Mouse (Mus musculus) embryonic facial prominence, embryonic 13.5 days (tissue): Measurements from ENCODE around the gene Vstm2b. TPM values are rescaled to one million over a fixed set of nuclear protein-coding genes. Genes with fewer than 3 reads are reported as not detected.

Experiments used
- ATAC-seq: fragments of 200-750 bp; cut with Nextera tagmentation; 2 replicates; pipeline ENCODE4 v1.8.0; 2017; ENCODE audit warnings: low read depth; ENCODE audit not compliant: insufficient number of reproducible peaks, insufficient read depth, low FRiP score, low TSS enrichment
- H3K27ac ChIP-seq: fragments of 300-500 bp; sonication (generic); 2 replicates; pipeline ENCODE4 v1.5.1; 2015; ENCODE audit warnings: moderate library complexity, mild to moderate bottlenecking, inconsistent platforms
- H3K27me3 ChIP-seq: fragments of 300-500 bp; sonication (generic); 2 replicates; pipeline ENCODE4 v1.6.1; 2015; ENCODE audit warnings: mild to moderate bottlenecking, inconsistent platforms
- H3K36me3 ChIP-seq: fragments of 300-500 bp; sonication (generic); 2 replicates; pipeline ENCODE4 v1.6.1; 2015; ENCODE audit warnings: mild to moderate bottlenecking, inconsistent platforms
- H3K4me1 ChIP-seq: fragments of 300-500 bp; sonication (generic); 2 replicates; pipeline ENCODE4 v1.6.1; 2015; ENCODE audit warnings: inconsistent platforms
- H3K4me2 ChIP-seq: fragments of 300-500 bp; sonication (generic); 2 replicates; pipeline ENCODE4 v1.6.1; 2015; ENCODE audit warnings: moderate library complexity, mild to moderate bottlenecking, inconsistent platforms
- H3K4me3 ChIP-seq: fragments of 300-500 bp; sonication (generic); 2 replicates; pipeline ENCODE4 v1.5.1; 2015; ENCODE audit warnings: mild to moderate bottlenecking, inconsistent platforms
- H3K9ac ChIP-seq: fragments of 300-500 bp; sonication (generic); 2 replicates; pipeline ENCODE4 v1.6.1; 2015; ENCODE audit warnings: mild to moderate bottlenecking, inconsistent platforms
- H3K9me3 ChIP-seq: fragments of 300-500 bp; sonication (generic); 2 replicates; pipeline ENCODE4 v1.6.1; 2016; ENCODE audit warnings: inconsistent platforms
- WGBS: fragments of 180-500 bp; shearing (Covaris S2); methylation state at CpG from one replicate; pipeline ENCODE4 v1.1.7; 2015; ENCODE audit warnings: mixed read lengths; 5-methylcytosine and 5-hydroxymethylcytosine counted together
- polyA plus RNA-seq: library from polyadenylated mRNA; unstranded; fragments of >200 nt; fragmentation: Nextera tagmentation; extraction: Ambion mirVana; gene quantifications from 2 replicates; pipeline ENCODE4 v1.2.1, GENCODE M21; 2015

The Vstm2b gene
- 10.3 and 11.0 TPM in 2 replicates for polyA plus RNA-seq

DNA sequence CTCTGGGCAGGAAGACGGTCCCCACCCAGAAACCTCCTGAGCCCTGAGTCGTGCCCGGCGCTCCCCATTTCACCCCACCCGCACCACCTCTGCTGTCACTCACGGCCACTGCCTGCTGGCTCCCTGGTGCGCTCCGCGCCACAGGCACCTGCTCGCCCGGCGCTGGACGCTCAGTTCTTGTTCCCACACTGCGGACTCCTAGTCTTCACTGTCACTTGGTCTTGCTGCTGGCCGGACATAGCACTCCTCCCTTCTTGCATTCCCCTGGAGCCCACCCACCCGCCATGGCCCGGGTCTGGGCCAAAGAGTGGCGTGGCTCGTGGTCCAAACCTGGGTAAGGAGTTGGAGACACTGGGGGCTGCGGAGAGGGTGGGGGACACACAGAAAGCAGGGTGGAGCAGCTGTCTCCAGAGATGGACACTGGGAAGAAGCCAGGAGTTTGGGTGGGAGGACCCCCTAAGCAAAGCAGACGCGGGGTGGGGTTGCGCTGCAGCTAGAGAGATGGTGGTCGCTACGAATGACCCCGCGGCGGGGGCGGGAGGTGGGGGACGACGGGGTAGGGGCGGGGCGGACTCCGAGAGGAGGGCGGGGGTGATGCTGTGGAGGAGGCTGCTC is at the start of gene Vstm2b:
Gene Vstm2b, plus strand, starts transcription at position 233 of the 615 bp plus-strand sequence.
- H3K36me3 ChIP-seq, result no peaks in the 10 kb centered on the region
- H3K4me1 ChIP-seq, result peaks cover 25% of the 10 kb centered on the region
- no peaks in the 10 kb centered on the region for H3K9me3 ChIP-seq
- no peak within 1 kb of the TSS for H3K27ac ChIP-seq
- H3K4me2 ChIP-seq, result peak within 1 kb of the TSS; percentile 96
- peaks cover 93% of the 10 kb centered on the region for H3K27me3 ChIP-seq
- H3K4me3 ChIP-seq, result peak within 1 kb of the TSS; percentile 59
- no peak for ATAC-seq
- H3K9ac ChIP-seq, result peak within 1 kb of the TSS; percentile 75
- 2% methylated on average over 26 of the region's 35 CpGs for WGBS

GRCm38 (mm10) chr7:40856088-40856625 is 42.0 kb upstream of the Vstm2b start:
- no peak overlapping the region for H3K4me3 ChIP-seq
- no peaks in the 10 kb centered on the region for H3K9me3 ChIP-seq
- H3K36me3 ChIP-seq, result no peaks in the 10 kb centered on the region
- no peaks in the 10 kb centered on the region for H3K27me3 ChIP-seq
- no peak for ATAC-seq
- no peak overlapping the region for H3K9ac ChIP-seq
- no peaks in the 10 kb centered on the region for H3K4me1 ChIP-seq
- 84% methylated on average over 7 of the region's 7 CpGs for WGBS
- H3K27ac ChIP-seq, result no peak overlapping the region
- H3K4me2 ChIP-seq, result no peak overlapping the region

DNA sequence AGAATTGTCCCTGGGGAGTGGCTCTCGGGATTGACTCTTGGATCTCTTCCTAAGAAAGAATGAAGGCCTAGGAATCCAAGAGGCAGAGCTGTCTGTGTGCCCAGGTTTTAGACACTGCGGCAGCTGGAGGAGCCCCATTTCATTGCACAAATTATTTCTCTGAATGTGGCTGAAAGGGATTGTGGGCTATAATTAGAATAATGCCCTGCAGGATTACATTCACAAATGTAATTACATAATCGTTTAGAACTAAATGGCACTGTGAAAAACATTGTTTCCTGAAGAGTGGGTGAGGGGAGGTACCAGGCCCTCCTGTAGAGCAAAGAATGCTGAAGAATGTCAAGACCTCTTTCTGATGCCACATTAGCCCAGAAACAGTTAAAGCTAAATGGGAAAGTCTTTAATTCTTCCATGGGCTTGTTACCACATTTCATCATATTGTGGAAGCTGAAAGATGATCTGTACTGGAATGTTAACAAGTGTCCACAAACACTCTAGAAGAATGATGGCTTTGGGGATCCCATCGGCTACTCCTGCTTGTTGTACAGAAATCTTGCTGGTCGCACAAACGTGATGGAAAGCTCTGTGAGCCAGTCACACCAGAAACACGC is 24.6 kb upstream of the Vstm2b start:
- H3K4me2 ChIP-seq, result no peak overlapping the region
- H3K9me3 ChIP-seq, result no peaks in the 10 kb centered on the region
- 40% methylated on average over 7 of the region's 7 CpGs for WGBS
- ATAC-seq, result no peak
- no peak overlapping the region for H3K27ac ChIP-seq
- H3K4me1 ChIP-seq, result peaks cover 3% of the 10 kb centered on the region; the same call in 1 of the 2 replicates
- no peak overlapping the region for H3K4me3 ChIP-seq
- no peaks in the 10 kb centered on the region for H3K27me3 ChIP-seq
- no peaks in the 10 kb centered on the region for H3K36me3 ChIP-seq
- H3K9ac ChIP-seq, result no peak overlapping the region

DNA sequence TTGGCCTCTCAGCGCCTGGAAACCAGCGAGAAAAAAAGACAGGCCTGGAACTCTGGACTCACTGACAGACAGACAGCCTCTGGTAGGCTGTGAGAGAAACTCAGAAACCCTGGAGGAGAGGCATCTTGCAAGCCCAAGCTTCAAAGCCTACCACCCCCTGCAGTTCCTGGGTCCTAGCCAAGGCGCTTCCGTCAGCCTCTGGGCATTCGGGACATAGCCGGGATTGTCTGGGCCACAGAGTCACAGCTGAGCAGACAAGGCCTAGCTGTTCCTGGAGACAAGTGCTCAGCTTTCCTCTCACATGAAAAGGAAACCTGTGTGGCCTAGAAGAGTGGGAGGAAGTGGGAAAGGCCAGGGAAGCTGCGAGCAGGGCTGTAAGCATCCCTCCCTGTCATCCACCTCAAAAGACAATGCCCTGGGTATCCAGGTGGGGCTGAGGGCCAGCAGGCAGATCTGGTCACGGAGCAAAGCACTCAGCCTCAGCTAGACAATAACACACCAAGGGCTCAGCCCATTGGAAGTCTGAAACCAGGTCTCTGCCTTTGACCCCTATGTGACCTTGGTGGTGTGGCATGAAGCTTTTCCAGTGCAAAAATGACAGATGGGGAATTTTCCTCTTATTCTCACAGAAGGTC is 13.2 kb upstream of the Vstm2b start:
- no peak overlapping the region for H3K4me3 ChIP-seq
- H3K9ac ChIP-seq, result no peak overlapping the region
- H3K9me3 ChIP-seq, result no peaks in the 10 kb centered on the region
- 36% methylated on average over 8 of the region's 8 CpGs for WGBS
- H3K27ac ChIP-seq, result no peak overlapping the region
- no peaks in the 10 kb centered on the region for H3K36me3 ChIP-seq
- H3K4me2 ChIP-seq, result no peak overlapping the region
- ATAC-seq, result no peak
- peaks cover 7% of the 10 kb centered on the region; the same call in 1 of the 2 replicates for H3K4me1 ChIP-seq
- H3K27me3 ChIP-seq, result no peaks in the 10 kb centered on the region

DNA sequence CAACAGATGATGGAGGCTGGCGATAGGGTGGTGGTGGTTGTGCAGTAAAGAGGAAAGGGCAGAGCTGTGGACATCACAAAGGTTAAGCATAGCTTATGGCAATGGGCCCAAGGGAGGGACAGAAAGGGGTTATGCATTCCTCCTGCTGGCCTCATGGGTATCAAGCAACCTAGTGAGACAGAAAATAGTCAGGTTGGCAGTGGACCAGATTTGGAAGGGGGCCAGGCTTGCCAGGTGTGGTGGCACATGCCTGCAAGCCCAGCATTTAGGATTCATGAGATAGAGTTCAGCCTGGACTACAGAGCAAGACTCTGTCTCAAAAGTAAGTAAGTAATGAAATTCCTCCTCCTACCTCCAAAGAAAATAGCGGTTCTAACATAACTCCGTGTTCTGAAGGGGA is 9.8 kb upstream of the Vstm2b start:
- H3K4me3 ChIP-seq, result no peak overlapping the region
- no peak overlapping the region for H3K27ac ChIP-seq
- no peaks in the 10 kb centered on the region for H3K9me3 ChIP-seq
- peaks cover 3% of the 10 kb centered on the region; the same call in 1 of the 2 replicates for H3K27me3 ChIP-seq
- no peak overlapping the region for H3K9ac ChIP-seq
- no peak for ATAC-seq
- no peaks in the 10 kb centered on the region for H3K36me3 ChIP-seq
- 82% methylated on average over 3 of the region's 3 CpGs for WGBS
- peaks cover 7% of the 10 kb centered on the region; the same call in 1 of the 2 replicates for H3K4me1 ChIP-seq
- H3K4me2 ChIP-seq, result no peak overlapping the region

DNA sequence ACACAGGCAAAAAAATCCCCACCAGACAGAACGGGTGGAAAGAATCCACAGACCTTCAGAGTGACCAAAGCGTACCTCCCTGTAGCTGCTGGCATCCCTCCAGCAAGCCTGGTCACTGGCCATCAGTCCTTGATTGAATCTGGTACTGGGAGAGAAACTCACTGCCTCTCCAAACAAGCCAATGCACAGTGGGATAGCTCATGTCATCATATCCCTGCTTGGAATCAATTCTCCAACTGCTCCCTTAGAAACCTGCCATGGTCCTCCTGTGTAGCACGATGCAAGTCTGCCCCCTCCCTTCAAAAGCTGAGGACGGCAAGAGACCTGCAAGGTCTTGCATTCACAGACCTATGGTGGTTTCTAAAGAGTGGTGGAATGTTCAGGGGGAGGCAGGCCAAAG is 1.2 kb upstream of the Vstm2b start:
- H3K36me3 ChIP-seq, result no peaks in the 10 kb centered on the region
- H3K4me2 ChIP-seq, result no peak overlapping the region
- peaks cover 16% of the 10 kb centered on the region for H3K4me1 ChIP-seq
- no peaks in the 10 kb centered on the region for H3K9me3 ChIP-seq
- H3K9ac ChIP-seq, result no peak overlapping the region
- no peak for ATAC-seq
- H3K27ac ChIP-seq, result no peak overlapping the region
- WGBS, result 66% methylated on average over 4 of the region's 4 CpGs
- H3K4me3 ChIP-seq, result no peak overlapping the region
- H3K27me3 ChIP-seq, result peaks cover 80% of the 10 kb centered on the region

GRCm38 (mm10) chr7:40898711-40899375 is 715 bp downstream of the Vstm2b start:
- Histone ChIP-seq H3K36me3 (no peaks in the 10 kb centered on the region), H3K4me3 (peak overlapping the region; percentile 59), H3K9me3 (no peaks in the 10 kb centered on the region), H3K27me3 (peaks cover 94% of the 10 kb centered on the region), H3K4me2 (peak overlapping the region; percentile 96), H3K27ac (no peak overlapping the region), H3K4me1 (peaks cover 25% of the 10 kb centered on the region), H3K9ac (peak overlapping the region; percentile 75)
- under 1% methylated on average over 50 of the region's 70 CpGs for WGBS
- peak; percentile 26; the same call in 1 of the 2 replicates for ATAC-seq

- Histone ChIP-seq H3K27me3 (peaks cover 88% of the 10 kb centered on the region), H3K36me3 (no peaks in the 10 kb centered on the region), H3K4me2 (peak overlapping the region; percentile 96), H3K4me3 (peak overlapping the region; percentile 59), H3K9ac (peak overlapping the region; percentile 75), H3K9me3 (no peaks in the 10 kb centered on the region), H3K4me1 (peaks cover 25% of the 10 kb centered on the region), H3K27ac (no peak overlapping the region; the same call in 1 of the 2 replicates)
- WGBS, result under 1% methylated on average over 60 of the region's 61 CpGs
- no peak for ATAC-seq
Measured at GRCm38 (mm10) chr7:40899376-40900265, 1.5 kb downstream of the Vstm2b start.

DNA sequence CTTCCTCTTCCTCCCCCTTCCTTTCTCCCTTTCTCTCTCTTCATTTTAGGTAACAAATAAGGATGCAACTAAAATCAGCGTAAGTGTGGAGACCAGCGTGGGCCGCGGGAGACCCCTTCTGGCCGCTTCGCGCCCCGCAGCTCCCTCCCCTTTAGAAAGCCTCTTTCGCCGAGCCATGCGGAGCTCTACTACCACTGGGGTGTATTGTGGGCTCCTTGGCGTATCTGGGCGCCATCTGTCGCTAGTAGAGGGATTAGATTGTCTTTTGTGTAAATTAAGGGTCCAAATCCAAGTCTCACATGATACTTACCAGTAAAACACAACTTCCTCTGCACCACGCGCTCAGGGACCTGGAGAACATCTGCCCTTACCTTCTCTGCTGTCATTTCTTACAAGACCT is 3.1 kb downstream of the Vstm2b start:
- H3K9me3 ChIP-seq, result no peaks in the 10 kb centered on the region
- H3K36me3 ChIP-seq, result no peaks in the 10 kb centered on the region
- no peak for ATAC-seq
- peaks cover 76% of the 10 kb centered on the region for H3K27me3 ChIP-seq
- peaks cover 25% of the 10 kb centered on the region for H3K4me1 ChIP-seq
- H3K4me3 ChIP-seq, result no peak overlapping the region
- WGBS, result 2% methylated on average over 15 of the region's 16 CpGs
- H3K4me2 ChIP-seq, result peak overlapping the region; percentile 96
- 0 out of 2 replicates have a peak overlapping the region, but pooled peaks have one; percentile 16 for H3K9ac ChIP-seq
- no peak overlapping the region for H3K27ac ChIP-seq

- Histone ChIP-seq H3K27me3 (peaks cover 63% of the 10 kb centered on the region), H3K27ac (no peak overlapping the region), H3K9me3 (no peaks in the 10 kb centered on the region), H3K36me3 (no peaks in the 10 kb centered on the region), H3K4me3 (peak overlapping the region; percentile 36), H3K4me1 (peaks cover 25% of the 10 kb centered on the region), H3K9ac (peak overlapping the region; percentile 54), H3K4me2 (peak overlapping the region; percentile 57)
- no peak for ATAC-seq
- WGBS, result 14% methylated on average over 28 of the region's 28 CpGs
Measured at GRCm38 (mm10) chr7:40902506-40902905, 4.4 kb downstream of the Vstm2b start.
